Mouse (Mus musculus): ENCODE measurements around the gene Ccser1. TPM values are rescaled to one million over a fixed set of nuclear protein-coding genes. Genes with fewer than 3 reads are reported as not detected.
A peak's percentile ranks its signal among the peaks of the same experiment; 100 is the strongest.

Ccser1 gene
- 10.2 and 10.3 TPM in 2 replicates for polyA plus RNA-seq (2015; fragmentation: Nextera tagmentation; extraction: Ambion mirVana)

DNA sequence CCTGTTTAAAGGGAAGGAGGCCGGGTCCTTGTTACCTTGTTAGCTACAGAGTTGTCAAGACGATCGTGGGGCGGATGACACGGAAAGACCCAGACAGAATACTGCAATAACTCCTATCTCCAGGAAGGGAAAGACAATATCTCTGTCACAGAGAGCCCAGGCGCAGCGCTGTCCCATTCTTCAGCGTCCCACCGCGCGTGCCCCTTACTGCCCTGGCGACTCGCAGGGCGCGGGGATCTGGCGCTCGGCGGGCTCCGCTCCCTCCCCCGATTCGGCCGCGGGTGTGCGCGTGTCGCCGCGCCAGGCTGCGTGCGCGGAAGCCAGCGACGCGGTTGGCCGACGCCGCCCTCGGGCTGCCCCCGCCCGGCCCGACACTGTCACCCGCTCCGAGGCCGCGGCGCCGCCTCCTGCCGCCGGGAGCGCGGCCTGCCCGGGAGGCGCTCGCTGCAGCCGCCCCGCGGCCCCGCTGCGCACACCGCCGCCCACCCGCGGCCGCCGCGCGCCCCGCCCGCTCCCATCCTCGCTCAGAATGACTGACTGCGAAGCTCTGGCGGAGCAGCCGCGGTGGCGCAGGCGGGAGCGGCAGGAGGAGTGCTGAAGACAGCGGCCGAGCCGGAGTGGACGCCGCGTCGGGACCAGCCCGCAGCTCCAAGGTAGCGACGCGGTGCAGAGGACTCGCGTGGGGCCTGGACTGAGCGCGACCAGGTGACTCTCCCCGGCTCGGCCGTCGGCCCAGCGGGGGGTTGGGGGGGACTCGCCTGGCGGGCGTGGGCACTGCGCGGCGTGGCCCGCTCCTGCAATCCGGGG lies at the start of gene Ccser1:
TSS of gene Ccser1 (plus strand) at position 376 of the 807 bp plus-strand sequence.
- ATAC-seq (ENCODE audit: low FRiP score, low read depth), result peak; percentile 87
- Histone ChIP-seq H3K27me3 (peaks cover 5% of the 10 kb centered on the region), H3K36me3 (no peaks in the 10 kb centered on the region), H3K9me3 (no peaks in the 10 kb centered on the region), H3K4me3 (peak within 1 kb of the TSS; percentile 76), H3K4me1 (peaks cover 20% of the 10 kb centered on the region), H3K9ac (peak within 1 kb of the TSS; percentile 85), H3K4me2 (replicated peaks) (peak within 1 kb of the TSS; percentile 93), H3K27ac (peak within 1 kb of the TSS; percentile 74)
- WGBS, result 1% methylated on average over 80 of the region's 105 CpGs

DNA sequence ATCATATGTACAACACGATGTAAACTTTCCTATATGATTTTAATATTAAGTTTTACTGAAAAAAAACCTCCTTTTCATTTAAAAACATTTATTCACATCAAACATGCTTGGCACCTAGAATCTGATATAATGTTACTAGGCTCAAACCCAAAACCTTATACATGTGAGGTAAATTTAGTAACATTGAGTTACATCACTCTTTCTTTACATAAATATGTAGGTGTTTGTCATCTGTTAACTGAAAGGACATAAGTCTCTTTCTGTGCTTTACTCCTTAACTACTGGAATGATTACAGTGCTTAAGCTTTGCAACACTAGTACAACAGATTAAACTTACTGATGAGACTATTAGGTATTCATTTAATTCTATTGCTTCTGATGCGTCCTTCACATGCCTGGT lies 43.7 kb upstream of the Ccser1 start:
- Histone ChIP-seq H3K36me3 (no peaks in the 10 kb centered on the region), H3K27ac (no peak overlapping the region), H3K4me2 (replicated peaks) (no peak overlapping the region), H3K4me1 (no peaks in the 10 kb centered on the region), H3K4me3 (no peak overlapping the region), H3K9ac (no peak overlapping the region), H3K27me3 (no peaks in the 10 kb centered on the region), H3K9me3 (no peaks in the 10 kb centered on the region)
- no peak for ATAC-seq (ENCODE audit: low FRiP score, low read depth)
- WGBS, result 91% methylated on average over 2 of the region's 2 CpGs

DNA sequence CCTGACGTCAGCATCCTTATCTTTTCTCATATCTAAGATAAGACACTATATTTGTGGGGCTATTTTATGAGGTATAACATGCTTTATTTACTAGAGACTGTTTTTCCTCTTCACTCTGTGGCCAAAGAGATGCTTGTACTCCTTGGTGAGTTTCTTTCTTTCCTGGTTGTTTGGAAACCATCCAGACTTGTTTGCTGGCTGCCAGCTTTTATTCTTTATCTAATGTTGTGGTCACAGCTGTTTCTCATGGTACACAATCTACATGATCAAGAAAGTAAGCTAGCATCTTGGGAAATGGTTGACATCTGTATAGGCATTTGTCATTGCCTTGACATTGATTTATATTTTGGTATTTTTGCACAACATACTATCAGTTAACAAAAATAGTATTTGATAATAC lies 37.1 kb upstream of the Ccser1 start:
- 48% methylated on average over 1 of the region's 1 CpGs for WGBS
- no peak for ATAC-seq (ENCODE audit: low FRiP score, low read depth)
- H3K9ac ChIP-seq, result no peak overlapping the region
- no peaks in the 10 kb centered on the region for H3K27me3 ChIP-seq
- H3K4me1 ChIP-seq, result no peaks in the 10 kb centered on the region
- H3K4me2 ChIP-seq (replicated peaks), result no peak overlapping the region
- H3K9me3 ChIP-seq, result no peaks in the 10 kb centered on the region
- H3K27ac ChIP-seq, result no peak overlapping the region
- no peak overlapping the region for H3K4me3 ChIP-seq
- H3K36me3 ChIP-seq, result no peaks in the 10 kb centered on the region

DNA sequence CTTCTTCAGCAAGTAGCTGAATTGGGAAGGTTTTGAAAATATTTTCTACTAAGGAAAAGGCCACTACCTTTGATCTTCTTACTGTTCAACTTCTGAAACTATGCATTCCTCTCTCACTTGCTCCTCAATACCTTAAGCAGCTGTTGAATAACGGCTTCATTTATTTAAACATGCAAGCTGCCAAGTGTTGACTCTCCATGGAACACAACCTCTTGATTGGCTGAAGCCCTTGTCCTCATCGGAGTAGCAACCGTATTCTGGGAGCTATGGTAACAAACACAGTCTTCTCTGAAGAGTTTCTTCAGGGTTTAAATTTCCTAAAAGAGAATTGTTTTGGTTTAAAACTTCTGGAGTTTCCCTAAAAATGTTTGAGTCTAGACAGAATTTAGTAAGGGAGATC lies 27.2 kb upstream of the Ccser1 start:
- no peak for ATAC-seq (ENCODE audit: low FRiP score, low read depth)
- Histone ChIP-seq H3K27me3 (no peaks in the 10 kb centered on the region), H3K4me2 (replicated peaks) (no peak overlapping the region), H3K27ac (no peak overlapping the region), H3K36me3 (no peaks in the 10 kb centered on the region), H3K4me3 (no peak overlapping the region), H3K4me1 (0 out of 2 replicates have a peak, but pooled peaks cover 4% of the 10 kb centered on the region), H3K9ac (no peak overlapping the region), H3K9me3 (no peaks in the 10 kb centered on the region)
- WGBS, result 57% methylated on average over 3 of the region's 3 CpGs

DNA sequence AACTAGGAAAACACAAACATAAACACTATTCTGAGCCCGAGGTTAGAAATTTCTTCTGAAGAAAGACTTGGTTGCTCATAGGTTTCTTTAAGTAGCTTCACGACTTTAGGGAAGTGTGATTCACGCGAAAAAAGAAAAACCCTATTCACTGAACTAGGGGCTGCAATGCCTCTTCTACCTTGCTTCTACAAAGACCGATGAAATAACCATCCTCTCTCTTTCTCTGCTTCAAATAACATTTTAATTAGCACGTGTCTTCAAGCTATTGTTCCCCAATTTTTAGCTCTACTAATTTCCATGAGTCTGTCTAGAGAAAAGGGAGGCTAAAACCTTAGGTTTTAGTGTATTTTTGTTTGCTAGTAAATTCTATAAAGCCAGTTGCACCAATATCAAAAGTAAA lies 25.5 kb upstream of the Ccser1 start:
- Histone ChIP-seq H3K9me3 (no peaks in the 10 kb centered on the region), H3K4me2 (replicated peaks) (no peak overlapping the region), H3K9ac (no peak overlapping the region), H3K27me3 (no peaks in the 10 kb centered on the region), H3K4me1 (0 out of 2 replicates have a peak, but pooled peaks cover 4% of the 10 kb centered on the region), H3K4me3 (no peak overlapping the region), H3K36me3 (no peaks in the 10 kb centered on the region), H3K27ac (no peak overlapping the region)
- WGBS, result 66% methylated on average over 6 of the region's 6 CpGs
- no peak for ATAC-seq (ENCODE audit: low FRiP score, low read depth)

DNA sequence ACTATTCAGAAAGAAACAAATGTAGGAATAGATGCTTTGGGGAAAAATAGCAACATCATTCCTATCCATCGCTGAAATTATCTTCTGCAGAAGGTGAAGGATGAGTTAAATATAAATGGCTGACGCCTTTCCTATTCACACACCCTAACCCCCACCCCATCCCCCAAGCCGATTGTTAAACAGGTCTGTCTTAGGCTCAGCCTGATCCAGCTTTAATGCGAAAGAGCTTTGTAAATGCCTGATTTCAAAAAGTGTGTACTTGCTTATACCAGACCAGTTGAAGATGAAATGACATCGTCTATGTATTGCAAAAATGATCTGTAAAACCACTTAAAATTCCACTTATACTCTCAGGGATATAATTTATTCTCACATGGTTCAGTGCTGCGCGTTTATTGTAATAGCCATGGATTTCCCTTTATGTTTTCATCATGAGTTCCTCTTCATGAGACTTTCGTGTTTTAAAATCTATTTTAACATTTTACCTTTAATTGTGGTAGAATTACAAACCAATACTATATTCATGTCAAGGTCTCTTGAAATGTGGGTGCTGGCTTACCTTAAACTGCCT lies 25.0 kb upstream of the Ccser1 start:
- Histone ChIP-seq H3K27me3 (no peaks in the 10 kb centered on the region), H3K27ac (no peak overlapping the region), H3K4me2 (replicated peaks) (no peak overlapping the region), H3K36me3 (no peaks in the 10 kb centered on the region), H3K9ac (no peak overlapping the region), H3K4me1 (0 out of 2 replicates have a peak, but pooled peaks cover 4% of the 10 kb centered on the region), H3K9me3 (no peaks in the 10 kb centered on the region), H3K4me3 (no peak overlapping the region)
- WGBS, result 52% methylated on average over 8 of the region's 8 CpGs
- ATAC-seq (ENCODE audit: low FRiP score, low read depth), result no peak

DNA sequence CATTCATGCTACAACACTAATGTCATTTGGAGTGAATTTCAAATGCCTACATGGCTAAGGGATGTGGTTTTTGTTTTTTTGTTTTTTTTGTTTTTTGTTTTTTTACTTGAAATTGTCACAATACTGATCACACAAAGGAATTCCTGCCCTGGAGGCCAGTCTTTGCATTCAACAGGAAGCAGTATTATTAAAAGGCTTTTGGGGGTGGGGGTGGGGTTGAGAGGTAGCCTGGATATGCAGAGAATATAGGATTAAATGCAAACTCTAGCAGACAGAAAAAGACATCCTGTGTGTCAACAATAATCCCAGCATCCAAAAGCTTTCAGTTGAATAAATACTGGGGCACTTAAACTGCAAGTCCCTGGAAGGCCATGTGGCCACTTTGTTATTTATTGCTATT lies 24.4 kb upstream of the Ccser1 start:
- no peaks in the 10 kb centered on the region for H3K27me3 ChIP-seq
- no peaks in the 10 kb centered on the region for H3K9me3 ChIP-seq
- no peak overlapping the region for H3K27ac ChIP-seq
- no peak overlapping the region for H3K9ac ChIP-seq
- H3K4me2 ChIP-seq (replicated peaks), result no peak overlapping the region
- H3K4me3 ChIP-seq, result no peak overlapping the region
- ATAC-seq (ENCODE audit: low FRiP score, low read depth), result no peak
- no peaks in the 10 kb centered on the region for H3K36me3 ChIP-seq
- H3K4me1 ChIP-seq, result no peaks in the 10 kb centered on the region

DNA sequence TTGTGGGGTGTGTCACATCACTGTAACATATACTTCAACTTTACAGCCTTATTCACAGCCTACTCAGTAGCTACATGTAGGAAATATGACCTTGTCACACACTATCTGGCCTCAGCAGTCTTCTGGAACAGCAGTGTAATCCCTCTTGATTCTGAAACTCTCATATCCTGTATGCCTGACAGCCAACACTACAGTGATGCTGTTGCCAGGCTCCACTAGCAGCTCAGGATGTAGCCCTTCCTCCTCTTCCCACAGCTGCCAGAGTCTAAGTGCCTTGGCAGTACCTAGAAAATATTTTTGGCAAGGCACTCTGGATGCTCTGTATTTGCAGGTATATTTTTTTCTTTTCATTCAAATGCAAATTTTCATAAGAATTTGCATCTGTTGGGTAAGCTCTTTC lies 18.0 kb upstream of the Ccser1 start:
- Histone ChIP-seq H3K4me2 (replicated peaks) (no peak overlapping the region), H3K4me1 (no peaks in the 10 kb centered on the region), H3K36me3 (no peaks in the 10 kb centered on the region), H3K9me3 (no peaks in the 10 kb centered on the region), H3K27me3 (no peaks in the 10 kb centered on the region), H3K4me3 (no peak overlapping the region), H3K9ac (no peak overlapping the region), H3K27ac (no peak overlapping the region)
- no peak for ATAC-seq (ENCODE audit: low FRiP score, low read depth)

DNA sequence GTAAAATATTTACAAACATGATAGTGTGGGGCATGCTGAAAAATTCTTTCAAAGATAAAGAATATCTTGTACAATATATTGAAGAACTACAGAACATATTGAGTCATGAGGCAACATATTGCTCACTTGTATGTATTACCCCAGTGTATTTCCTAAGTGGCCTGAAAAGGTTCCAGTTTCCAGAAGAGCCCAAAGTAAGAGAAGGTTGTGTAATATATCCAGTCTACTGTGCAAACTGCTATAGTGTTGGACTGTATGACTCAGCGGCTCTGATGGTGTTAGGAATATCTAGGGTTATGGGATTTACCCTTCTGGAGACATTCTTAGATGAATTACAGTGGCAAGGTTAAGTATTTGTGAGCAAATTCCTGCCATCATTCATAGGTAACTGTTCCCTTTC lies 13.2 kb upstream of the Ccser1 start:
- no peaks in the 10 kb centered on the region for H3K36me3 ChIP-seq
- H3K27me3 ChIP-seq, result no peaks in the 10 kb centered on the region
- no peaks in the 10 kb centered on the region for H3K9me3 ChIP-seq
- 89% methylated on average over 1 of the region's 1 CpGs for WGBS
- ATAC-seq (ENCODE audit: low FRiP score, low read depth), result no peak
- no peak overlapping the region for H3K27ac ChIP-seq
- no peaks in the 10 kb centered on the region for H3K4me1 ChIP-seq
- H3K4me2 ChIP-seq (replicated peaks), result no peak overlapping the region
- H3K9ac ChIP-seq, result no peak overlapping the region
- H3K4me3 ChIP-seq, result no peak overlapping the region

DNA sequence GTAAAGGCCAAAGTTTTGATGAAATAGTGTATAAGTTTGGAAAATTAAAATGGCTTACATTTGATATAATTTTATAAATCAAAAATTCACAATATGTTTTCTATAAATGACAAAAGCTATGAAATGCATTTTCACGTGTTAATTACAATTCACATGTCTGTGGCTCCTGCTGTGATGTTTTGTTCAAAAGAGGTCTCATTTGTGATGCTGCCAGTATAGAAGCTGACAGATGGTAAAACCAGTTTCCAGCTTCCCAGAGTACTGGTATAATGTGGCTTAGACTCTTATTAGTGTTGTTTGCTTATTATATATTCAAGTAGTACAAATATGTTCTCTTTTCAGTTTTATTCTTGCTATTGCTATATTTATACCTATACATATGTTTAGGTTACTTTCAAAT lies 4.0 kb upstream of the Ccser1 start:
- Histone ChIP-seq H3K4me3 (no peak overlapping the region), H3K36me3 (no peaks in the 10 kb centered on the region), H3K9ac (no peak overlapping the region), H3K27me3 (peaks cover 5% of the 10 kb centered on the region), H3K27ac (no peak overlapping the region), H3K4me1 (peaks cover 12% of the 10 kb centered on the region), H3K4me2 (replicated peaks) (no peak overlapping the region), H3K9me3 (no peaks in the 10 kb centered on the region)
- no peak for ATAC-seq (ENCODE audit: low FRiP score, low read depth)
- 71% methylated on average over 1 of the region's 1 CpGs for WGBS

DNA sequence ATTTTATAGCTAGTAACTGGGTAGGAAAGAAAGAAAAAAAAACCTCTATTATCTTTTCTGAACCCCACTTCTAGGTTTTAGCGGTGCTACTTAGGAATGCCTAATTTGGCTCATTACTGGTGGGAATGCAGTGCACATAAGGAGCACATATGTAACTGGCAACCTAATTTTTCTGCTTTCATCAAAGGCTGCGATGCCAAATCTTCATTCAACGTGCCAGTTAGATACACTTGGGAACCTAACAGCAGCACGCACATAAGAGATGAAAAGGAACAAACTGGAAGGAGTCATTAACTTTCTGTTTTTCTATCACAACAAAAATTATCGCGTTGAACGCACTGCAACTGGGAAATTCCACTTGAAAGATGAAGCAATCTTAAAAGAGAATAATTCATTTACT lies 2.6 kb upstream of the Ccser1 start:
- Histone ChIP-seq H3K27me3 (peaks cover 5% of the 10 kb centered on the region), H3K36me3 (no peaks in the 10 kb centered on the region), H3K9ac (no peak overlapping the region), H3K27ac (no peak overlapping the region), H3K4me3 (no peak overlapping the region), H3K4me1 (peaks cover 20% of the 10 kb centered on the region), H3K4me2 (replicated peaks) (no peak overlapping the region), H3K9me3 (no peaks in the 10 kb centered on the region)
- no peak for ATAC-seq (ENCODE audit: low FRiP score, low read depth)
- WGBS, result 67% methylated on average over 7 of the region's 7 CpGs

DNA sequence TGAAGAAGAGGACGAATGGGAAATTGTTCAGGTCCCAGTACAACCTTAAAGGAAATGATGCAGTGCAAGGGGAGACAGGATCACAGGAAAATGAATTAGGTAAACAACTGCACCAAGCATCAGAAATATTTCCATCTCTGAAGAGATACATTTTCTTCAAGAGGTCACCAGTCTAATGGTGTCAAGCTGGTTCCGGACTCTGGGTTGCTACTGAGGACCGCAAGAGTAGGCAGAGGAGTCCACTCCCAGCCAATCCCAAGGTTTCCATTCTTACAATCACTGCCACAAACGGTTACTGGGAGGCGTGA lies 529 bp upstream of the Ccser1 start:
- Histone ChIP-seq H3K4me2 (replicated peaks) (peak overlapping the region; percentile 93), H3K4me1 (peaks cover 20% of the 10 kb centered on the region), H3K9ac (peak overlapping the region; percentile 85), H3K4me3 (peak overlapping the region; percentile 76), H3K36me3 (no peaks in the 10 kb centered on the region), H3K27me3 (peaks cover 5% of the 10 kb centered on the region), H3K27ac (no peak overlapping the region; the same call in 1 of the 2 replicates), H3K9me3 (no peaks in the 10 kb centered on the region)
- 2% methylated on average over 5 of the region's 5 CpGs for WGBS
- no peak; the same call in 1 of the 2 replicates for ATAC-seq (ENCODE audit: low FRiP score, low read depth)

DNA sequence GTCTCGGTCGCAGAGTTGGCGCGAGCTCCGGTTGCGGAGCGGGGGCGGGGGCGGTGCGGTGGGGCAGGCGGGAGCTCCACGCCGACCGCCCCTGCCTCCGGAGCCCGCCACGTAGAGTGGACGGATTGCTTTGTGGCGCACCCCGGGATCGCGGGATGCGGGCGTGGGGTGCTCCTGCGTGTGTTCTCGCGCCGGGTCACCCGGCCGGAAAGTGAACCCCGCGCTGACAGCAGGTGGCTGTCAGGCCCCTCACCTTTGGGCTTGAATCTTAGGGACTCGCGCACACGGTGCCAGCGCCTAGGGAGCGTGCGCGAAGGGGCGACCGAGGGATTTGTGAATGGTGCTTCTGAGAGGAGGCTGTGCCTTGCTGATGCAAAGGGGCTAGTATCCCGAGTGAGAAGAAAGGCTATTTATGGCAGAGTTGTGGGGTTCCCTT lies 650 bp downstream of the Ccser1 start:
- H3K27ac ChIP-seq, result peak overlapping the region; percentile 74
- under 1% methylated on average over 27 of the region's 42 CpGs for WGBS
- ATAC-seq (ENCODE audit: low FRiP score, low read depth), result peak; percentile 54
- peaks cover 20% of the 10 kb centered on the region for H3K4me1 ChIP-seq
- H3K4me3 ChIP-seq, result peak overlapping the region; percentile 76
- peaks cover 5% of the 10 kb centered on the region for H3K27me3 ChIP-seq
- no peaks in the 10 kb centered on the region for H3K36me3 ChIP-seq
- H3K9me3 ChIP-seq, result no peaks in the 10 kb centered on the region
- H3K4me2 ChIP-seq (replicated peaks), result peak overlapping the region; percentile 93
- H3K9ac ChIP-seq, result peak overlapping the region; percentile 85
